Mouse (Mus musculus): ENCODE data around the gene Adgrb3.

Gene Adgrb3

DNA sequence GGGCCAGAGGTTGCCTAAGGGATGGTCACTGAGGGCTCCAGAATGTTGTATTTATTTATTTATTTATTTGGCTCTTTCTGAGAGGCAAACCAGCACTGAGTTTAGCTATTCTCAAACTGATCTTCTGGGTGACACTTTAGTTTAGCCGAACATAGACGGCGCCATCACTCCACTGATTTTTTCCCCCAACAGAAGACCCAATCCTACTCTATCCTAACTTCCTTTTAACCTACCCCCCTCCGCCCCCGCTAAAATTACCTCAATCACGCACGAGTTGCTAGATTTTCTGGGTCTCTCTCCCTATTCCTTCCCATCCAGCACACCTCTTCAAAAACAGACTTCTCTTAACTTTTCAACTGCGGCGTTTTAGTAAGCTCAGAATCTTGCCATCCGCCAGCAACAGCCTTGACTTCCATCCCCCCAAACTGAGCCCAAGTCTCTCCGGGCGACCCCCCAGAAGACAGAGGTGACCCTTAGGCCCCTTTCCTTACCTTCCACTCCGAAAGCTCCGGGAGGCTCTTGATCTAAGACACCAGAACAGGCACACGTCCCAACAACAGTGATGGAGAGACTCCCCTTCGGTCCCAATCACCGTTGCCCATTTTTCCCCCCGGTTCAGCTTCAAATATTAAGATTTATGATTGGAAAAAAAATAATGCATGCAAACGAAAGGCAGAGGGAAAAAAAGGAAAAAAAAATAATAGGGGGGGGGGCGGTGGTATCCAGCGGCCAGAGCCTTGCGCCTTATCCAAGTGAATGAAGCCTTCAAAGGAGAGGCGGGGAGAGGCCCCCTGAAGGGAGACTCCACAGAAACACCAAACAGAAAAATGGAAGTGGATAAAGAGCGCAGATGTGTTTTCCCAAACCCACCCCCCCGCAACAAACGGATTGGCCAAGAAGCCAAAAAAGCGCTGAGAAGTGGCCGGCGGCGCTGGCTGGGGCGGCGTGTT is at the start of gene Adgrb3:
Adgrb3 (minus strand) TSS at position 737 of the 950 bp plus-strand sequence.
- in situ Hi-C loops (cut with MboI, MseI): no loop called here

- in situ Hi-C loops (cut with MboI, MseI): no loop called here
Observed at GRCm38 (mm10) chr1:25877526-25877925, 48.0 kb upstream of the Adgrb3 start.

DNA sequence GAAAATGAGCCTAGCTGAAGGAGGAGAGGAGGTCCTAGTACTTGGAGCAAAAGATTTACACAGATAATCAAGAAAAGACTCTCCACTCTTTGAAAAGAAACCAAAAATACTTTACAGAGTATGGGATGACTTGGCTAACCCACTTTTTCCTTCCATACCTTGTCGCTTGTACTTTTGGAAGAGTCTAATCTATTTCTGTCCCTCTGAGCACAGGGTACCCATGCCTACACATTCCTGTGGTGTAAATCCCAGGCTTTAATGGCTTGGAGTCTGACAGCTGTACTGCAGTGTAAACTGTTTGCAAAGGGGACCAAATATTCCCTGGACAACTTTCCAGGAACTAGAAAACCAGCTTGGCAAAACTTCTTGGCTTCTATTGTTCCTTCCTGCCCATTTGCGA is 28.0 kb upstream of the Adgrb3 start:
- in situ Hi-C loops (cut with MboI, MseI): no loop called here

DNA sequence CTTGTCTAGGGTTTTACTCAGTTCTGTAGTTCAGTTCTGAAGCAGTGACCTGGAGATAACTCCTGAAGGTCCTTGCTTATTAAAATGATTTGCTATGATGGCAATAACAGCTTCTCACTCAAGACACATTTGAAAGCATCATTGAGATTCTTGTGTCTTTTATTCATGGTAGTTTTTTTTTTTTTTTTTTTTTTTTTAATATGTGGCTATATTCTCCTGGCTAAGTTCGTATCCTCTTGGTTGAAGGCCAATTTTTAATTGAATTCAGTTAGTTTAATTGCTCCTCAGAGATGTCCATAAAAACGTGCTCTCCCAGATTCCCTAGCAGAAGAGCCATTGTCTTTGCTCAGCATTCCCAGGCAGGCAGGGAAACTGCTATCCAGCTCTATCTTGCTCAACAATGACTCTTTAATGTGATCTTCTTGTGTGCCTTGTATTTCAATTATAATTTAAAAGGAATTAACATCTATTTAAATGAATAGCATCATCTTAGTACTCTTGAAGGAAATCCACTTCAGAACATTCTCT is 25.0 kb upstream of the Adgrb3 start:
- in situ Hi-C loops (cut with MboI, MseI): no loop called here

DNA sequence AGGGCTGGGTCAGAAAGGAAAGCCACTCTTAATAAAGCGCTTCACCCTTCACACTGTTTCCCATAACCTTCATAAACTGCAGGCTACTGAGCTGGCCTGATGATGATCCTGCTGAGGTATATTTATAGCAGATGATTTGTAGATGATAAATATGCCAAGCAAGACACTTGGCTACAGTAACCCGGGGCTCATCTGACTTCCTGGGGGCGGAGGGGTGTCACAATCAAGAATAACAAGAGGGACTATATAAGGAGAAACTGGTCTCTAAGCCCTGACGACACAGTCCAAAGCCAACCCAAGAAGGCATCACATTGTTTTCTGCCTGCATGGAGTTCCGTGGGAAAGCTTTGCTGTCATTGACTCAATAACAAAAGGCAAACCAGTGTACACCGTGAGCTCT is 2.8 kb upstream of the Adgrb3 start:
- in situ Hi-C loops (cut with MboI, MseI): no loop called here

- in situ Hi-C loops (cut with MboI, MseI): no loop called here
Observed at GRCm38 (mm10) chr1:25831521-25831900, 2.0 kb upstream of the Adgrb3 start.

DNA sequence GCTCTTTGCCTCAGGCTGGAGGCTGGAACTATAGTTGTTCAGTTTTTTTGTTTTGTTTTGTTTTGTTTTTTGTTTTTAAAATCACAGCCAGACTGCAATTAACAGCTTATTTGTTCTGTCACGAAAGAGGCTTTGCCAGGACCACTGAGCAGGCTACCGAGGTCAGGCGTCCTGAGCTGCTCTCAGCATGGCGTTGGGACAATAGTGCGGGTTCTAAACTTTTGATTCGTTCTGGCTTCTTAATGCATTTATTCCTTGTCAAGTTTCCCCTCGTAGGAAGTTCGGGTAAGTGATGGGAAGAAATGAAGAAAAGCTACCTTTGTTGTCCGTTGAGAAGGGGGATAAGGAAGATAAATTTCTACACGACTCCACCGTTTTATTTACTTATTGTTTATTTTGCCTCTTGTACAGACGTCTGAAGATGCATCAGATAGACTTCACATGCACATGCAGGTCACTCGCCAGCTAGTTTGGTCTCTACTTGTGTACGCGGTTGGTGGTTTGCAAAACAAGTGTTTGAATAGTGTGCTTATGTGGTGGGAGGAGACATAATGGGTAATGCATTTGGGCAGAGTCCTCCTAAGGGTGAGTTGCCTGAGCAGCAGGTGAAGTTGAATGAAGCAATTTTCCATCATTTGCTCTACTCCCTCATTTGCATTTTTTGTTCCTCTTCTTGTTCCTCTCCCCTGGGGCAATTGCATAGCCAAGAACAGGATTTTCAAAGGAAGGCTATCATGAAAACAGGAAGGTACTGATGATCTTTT is 1.4 kb upstream of the Adgrb3 start:
- in situ Hi-C loops (cut with MboI, MseI): no loop called here

DNA sequence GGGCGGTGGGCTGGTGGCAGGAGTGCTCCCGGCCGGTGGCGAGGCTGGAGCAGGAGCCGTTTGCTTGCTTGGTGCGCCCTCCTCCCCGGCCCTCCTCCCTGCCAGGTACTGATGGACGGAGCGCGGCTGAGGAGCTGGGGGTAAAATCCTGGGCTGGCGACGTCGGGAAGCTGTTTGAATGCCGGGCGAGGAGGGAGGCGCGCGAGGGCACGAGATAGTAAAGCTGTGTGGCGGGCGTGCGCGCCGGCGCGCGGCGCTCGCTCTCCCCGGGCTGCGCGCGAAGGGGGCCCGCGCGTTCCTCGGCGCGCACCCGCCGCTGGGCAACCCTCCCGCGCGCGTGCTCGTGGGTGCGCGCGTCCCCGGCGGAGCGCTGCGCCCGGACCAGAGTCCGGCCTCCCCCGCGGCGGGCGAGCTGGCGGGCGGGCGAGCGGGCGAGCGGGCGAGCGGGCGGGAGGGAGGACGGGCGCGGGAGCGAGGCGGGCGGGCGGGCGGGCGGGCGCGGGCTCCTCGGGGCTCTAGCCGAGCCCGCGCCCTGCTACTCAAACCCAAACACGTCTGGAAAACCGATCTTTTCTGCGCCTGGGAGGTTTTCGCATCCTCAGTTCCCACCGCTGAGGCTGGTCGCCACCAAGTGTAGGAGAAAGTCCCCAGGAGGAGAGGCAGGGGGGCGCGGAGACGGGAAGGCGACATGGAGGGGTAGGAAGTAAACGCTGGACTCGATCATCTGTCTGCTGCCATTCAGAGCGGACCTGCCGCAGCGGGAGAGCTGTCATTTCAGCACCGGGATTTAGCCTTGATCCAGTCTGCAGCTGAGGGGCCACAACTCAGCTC is 629 bp upstream of the Adgrb3 start:
- in situ Hi-C loops (cut with MboI, MseI): no loop called here

DNA sequence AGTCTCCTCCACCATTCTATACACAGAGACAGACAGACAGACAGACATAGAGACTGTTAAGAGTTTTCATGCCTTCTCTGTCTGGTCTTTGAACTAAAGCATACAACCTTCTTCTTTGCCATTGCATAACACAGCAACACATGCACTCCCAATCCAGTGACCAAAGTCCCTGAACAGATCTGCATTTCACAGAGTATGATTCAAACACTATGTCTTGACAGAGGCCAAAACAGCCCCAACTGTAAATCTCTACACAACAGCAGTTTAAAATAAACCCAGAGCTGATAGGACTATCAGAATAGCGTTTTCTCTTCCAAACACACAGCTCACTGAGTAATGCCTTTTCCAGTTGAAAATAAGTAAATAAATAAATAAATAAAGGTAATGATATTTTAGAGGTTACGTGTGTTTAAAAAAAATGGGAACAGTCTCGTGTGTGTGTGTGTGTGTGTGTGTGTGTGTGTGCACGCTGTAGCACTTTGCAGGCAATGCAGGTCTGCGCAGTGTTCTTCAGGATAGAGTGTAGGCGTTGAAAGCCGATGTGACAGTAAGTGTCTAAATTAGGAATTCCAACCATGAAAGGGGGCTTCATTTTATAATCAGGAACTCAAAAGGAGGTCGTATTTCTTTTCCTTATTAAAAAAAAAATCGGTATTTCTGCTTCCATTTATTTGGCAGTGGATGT is 1.3 kb downstream of the Adgrb3 start:
- in situ Hi-C loops (cut with MboI, MseI): no loop called here

GRCm38 (mm10) chr1:25827436-25827835 is 2.1 kb downstream of the Adgrb3 start:
- in situ Hi-C loops (cut with MboI, MseI): no loop called here

DNA sequence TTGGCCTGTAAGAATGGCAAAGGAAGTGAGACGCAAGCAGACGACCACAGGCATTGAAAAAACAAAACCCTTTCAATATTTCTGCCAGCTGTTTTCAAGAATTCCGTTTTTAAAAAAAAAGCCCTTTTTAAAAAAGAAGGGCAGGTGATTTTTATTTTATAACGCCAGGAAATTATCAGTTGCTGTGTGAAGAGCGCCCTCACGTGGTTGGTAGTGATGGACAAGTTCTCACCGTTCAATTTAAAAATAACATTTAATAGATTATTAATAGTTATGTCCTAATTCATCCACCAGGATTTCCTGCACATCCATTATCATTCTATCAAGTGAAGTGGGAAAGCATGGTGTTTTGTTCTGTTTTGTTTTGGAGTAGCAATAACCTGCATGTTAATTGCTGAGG is 2.7 kb downstream of the Adgrb3 start:
- in situ Hi-C loops (cut with MboI, MseI): no loop called here

DNA sequence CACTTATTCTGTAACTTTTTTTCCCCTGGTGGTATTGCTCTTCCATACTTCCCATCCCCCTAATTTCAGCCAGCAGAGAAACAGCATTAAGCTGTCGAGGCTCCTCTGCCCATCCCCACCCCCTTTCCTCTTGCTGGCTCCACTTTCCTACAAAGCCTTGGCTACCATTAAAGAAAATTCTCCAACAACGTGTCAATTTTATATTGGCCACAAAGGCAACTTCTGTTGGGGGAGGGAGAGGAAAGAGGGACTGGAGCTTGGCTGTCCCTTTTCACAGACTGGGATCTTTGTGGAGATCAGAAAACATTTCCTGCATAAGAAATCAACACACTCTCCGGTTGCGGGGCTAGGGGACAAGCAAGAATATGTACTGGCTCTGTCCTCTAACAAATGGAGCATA is 4.9 kb downstream of the Adgrb3 start:
- in situ Hi-C loops (cut with MboI, MseI): no loop called here

DNA sequence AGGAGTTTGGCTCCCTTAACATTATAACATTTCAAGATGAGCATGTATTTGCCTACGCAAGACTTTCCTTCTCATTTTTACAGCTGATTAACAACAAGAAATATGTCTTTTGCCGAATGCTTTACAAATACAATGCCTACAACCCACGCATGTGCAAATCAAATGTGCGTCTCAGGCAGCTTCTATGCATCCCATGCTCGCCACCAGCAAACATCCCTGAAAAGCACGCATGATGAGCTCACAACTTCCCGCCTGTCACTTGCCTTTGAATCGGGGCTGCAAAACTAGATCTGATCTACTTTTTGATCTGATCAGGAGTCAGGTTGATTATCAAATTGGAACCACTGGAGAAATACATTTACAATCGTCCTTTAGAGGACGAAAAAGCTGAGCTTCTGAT is 5.5 kb downstream of the Adgrb3 start:
- in situ Hi-C loops (cut with MboI, MseI): no loop called here

GRCm38 (mm10) chr1:25815491-25815890 is 14.0 kb downstream of the Adgrb3 start:
- in situ Hi-C loops (cut with MboI, MseI): no loop called here

DNA sequence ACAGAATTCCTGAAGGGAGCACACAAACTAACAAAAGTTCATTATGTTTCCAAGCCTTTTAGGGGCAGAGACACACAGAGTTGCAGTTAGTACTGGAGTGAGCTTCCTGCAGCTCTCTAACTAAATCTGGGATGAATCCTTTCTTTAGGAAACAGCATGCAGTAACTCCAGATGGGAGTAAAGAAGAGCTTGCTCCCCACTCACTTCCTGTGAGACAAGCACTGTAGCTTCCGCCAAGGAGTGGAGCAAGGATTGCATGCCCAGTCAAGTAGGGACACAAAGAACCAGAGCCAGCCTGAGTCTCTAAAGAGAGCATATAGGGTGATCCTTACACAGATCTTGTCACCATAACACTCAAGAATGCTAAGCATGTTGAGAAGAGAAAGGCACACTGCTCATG is 50.7 kb downstream of the Adgrb3 start:
- in situ Hi-C loops (cut with MboI, MseI): no loop called here

DNA sequence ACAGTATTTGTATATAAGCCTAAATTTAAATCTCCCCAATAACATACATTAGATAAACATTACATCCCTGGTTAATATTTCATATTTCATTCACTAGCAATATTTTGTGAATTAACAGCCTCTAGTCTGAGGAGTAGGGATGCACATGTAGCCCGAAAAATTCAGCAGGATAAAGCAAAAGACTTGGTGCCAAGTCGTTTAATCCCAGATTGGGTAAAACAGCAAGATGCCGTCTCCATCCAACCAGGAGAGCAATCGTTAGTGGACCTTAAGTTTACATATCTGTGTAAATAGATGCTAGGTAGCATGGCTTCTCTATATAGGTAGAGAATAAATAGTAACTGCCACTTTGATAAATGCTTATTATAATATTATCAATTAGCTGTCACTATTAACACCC is 52.0 kb downstream of the Adgrb3 start:
- in situ Hi-C loops (cut with MboI, MseI): no loop called here

GRCm38 (mm10) chr1:25775440-25776130 is 53.9 kb downstream of the Adgrb3 start:
- in situ Hi-C loops (cut with MboI, MseI): no loop called here

DNA sequence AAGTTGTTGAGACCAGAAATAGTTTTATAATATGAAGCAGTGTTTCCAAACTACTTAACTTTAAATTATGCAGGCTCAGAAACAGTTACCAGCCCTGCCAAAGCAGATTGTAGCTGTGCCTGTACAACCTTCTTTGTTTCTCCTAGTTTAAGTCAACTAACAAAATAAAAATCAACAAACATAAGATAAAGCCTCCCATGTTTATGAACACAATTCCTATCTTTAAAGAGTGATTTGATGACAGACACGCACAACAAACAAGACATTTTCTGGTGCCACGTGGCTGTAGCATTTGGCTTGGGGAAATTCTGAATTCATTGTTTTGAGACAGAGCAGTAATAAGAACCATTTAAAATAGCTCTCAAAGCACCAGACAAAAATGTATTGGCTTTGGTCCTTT is 60.5 kb downstream of the Adgrb3 start:
- in situ Hi-C loops (cut with MboI, MseI): no loop called here

DNA sequence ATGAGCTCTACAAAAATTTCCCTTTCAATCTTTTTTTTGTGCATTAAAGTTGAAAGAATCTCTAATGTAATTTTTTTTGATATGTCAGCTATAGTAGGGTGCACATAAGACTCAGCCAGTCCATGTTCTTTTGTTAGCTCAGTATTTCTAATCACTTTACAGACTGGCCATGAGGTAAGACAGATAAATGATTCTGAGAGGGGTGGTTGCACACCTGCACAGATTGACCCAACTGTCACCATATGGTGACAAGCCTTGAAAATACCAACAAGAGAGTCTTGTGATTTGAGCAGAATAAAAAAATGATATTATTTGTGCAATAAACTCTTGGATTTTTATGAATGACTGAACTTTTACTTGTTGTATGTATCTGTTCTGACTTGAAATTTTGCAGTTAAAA is 74.2 kb downstream of the Adgrb3 start:
- in situ Hi-C loops (cut with MboI, MseI): no loop called here

DNA sequence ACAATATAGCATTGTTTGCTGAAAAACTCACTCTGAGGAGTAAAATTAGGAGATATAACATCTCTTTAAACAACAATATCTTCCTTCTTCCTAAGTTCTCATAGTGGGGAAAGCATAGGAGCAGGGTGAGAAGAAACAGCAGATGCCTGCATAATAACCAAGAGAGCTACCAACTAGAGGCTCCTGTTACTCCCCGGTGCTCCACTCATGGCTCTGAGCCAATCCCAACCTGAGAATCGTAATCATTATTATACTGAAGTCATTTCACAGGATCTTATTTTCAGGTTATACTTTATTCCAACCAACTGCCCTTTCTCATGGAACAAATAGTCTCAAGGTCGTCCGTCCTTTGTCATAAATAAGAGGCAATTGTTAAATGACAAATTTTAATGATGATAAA is 75.0 kb downstream of the Adgrb3 start:
- in situ Hi-C loops (cut with MboI, MseI): no loop called here

- in situ Hi-C loops (cut with MboI, MseI): no loop called here
Observed at GRCm38 (mm10) chr1:25745575-25745974, 83.9 kb downstream of the Adgrb3 start.

All from T-helper 2 cell (primary cell).